Mouse (Mus musculus): ENCODE results near the gene Nudc. TPM values are rescaled to one million over a fixed set of nuclear protein-coding genes. Genes with fewer than 3 reads are reported as not detected.

Gene Nudc
- 100 to 1,000 TPM; 120 to 138 (median 128) TPM for total RNA-seq (2022)

GRCm38 (mm10) chr4:133545272-133546231, at the start of gene Nudc:
Nudc (minus strand) TSS chr4:133545996.
- DNase-seq (ENCODE audit: low spot score in 2 of 2), result peak; percentile 93 to 94

- DNase-seq (ENCODE audit: low spot score in 2 of 2), result no peak
Observed at GRCm38 (mm10) chr4:133595538-133595937, 49.7 kb upstream of the Nudc start.

- DNase-seq (ENCODE audit: low spot score in 2 of 2), result peak in 1 of 2 experiments; percentile 64
Observed at GRCm38 (mm10) chr4:133592570-133592969, 46.8 kb upstream of the Nudc start.

- peak; percentile 73 to 79 for DNase-seq (ENCODE audit: low spot score in 2 of 2)
Observed at GRCm38 (mm10) chr4:133584059-133584951, 38.5 kb upstream of the Nudc start, which contains the start of gene Gpn2. Gpn2 (plus strand) TSS chr4:133584362.

GRCm38 (mm10) chr4:133583690-133584058, 37.9 kb upstream of the Nudc start:
- DNase-seq (ENCODE audit: low spot score in 2 of 2), result no peak

GRCm38 (mm10) chr4:133577983-133578382, 32.2 kb upstream of the Nudc start:
- DNase-seq (ENCODE audit: low spot score in 2 of 2), result no peak

GRCm38 (mm10) chr4:133574843-133575202, 29.0 kb upstream of the Nudc start:
- no peak for DNase-seq (ENCODE audit: low spot score in 2 of 2)

GRCm38 (mm10) chr4:133574070-133574842, 28.5 kb upstream of the Nudc start, which contains the start of gene Gpatch3:
Gpatch3 (plus strand) TSS chr4:133574745.
- DNase-seq (ENCODE audit: low spot score in 2 of 2), result peak; percentile 89 to 92

- no peak for DNase-seq (ENCODE audit: low spot score in 2 of 2)
Observed at GRCm38 (mm10) chr4:133570066-133570466, 24.3 kb upstream of the Nudc start.

- no peak for DNase-seq (ENCODE audit: low spot score in 2 of 2)
Observed at GRCm38 (mm10) chr4:133569291-133570065, 23.7 kb upstream of the Nudc start.

GRCm38 (mm10) chr4:133567251-133567650, 21.5 kb upstream of the Nudc start:
- DNase-seq (ENCODE audit: low spot score in 2 of 2), result no peak

- no peak for DNase-seq (ENCODE audit: low spot score in 2 of 2)
Observed at GRCm38 (mm10) chr4:133563123-133563571, 17.4 kb upstream of the Nudc start.

GRCm38 (mm10) chr4:133561622-133562021, 15.8 kb upstream of the Nudc start:
- DNase-seq (ENCODE audit: low spot score in 2 of 2), result no peak

GRCm38 (mm10) chr4:133559846-133560245, 14.1 kb upstream of the Nudc start:
- no peak for DNase-seq (ENCODE audit: low spot score in 2 of 2)

GRCm38 (mm10) chr4:133557041-133557717, 11.4 kb upstream of the Nudc start:
- DNase-seq (ENCODE audit: low spot score in 2 of 2), result no peak

GRCm38 (mm10) chr4:133553448-133554330, 7.9 kb upstream of the Nudc start:
- DNase-seq (ENCODE audit: low spot score in 2 of 2), result no peak

GRCm38 (mm10) chr4:133552768-133553447, 7.1 kb upstream of the Nudc start, which contains the start of gene Nr0b2:
Nr0b2 (plus strand) TSS chr4:133553376.
- DNase-seq (ENCODE audit: low spot score in 2 of 2), result no peak

- DNase-seq (ENCODE audit: low spot score in 2 of 2), result no peak
Observed at GRCm38 (mm10) chr4:133552029-133552428, 6.2 kb upstream of the Nudc start.

Data from layer of hippocampus, adult 8-10 months (tissue).